Mouse (Mus musculus) lung, postnatal 25 days (tissue): ENCODE measurements around the gene Spen.
"Not testable (repeated sequence)": the region's sequence is repeated elsewhere in the genome, so short reads cannot be mapped to it uniquely, and the experiment has no call there.

Source experiments
- DNase-seq: peaks from one replicate; pipeline ENCODE4 v3.0.0; 2022; ENCODE audit warnings: low spot score

Gene Spen

DNA sequence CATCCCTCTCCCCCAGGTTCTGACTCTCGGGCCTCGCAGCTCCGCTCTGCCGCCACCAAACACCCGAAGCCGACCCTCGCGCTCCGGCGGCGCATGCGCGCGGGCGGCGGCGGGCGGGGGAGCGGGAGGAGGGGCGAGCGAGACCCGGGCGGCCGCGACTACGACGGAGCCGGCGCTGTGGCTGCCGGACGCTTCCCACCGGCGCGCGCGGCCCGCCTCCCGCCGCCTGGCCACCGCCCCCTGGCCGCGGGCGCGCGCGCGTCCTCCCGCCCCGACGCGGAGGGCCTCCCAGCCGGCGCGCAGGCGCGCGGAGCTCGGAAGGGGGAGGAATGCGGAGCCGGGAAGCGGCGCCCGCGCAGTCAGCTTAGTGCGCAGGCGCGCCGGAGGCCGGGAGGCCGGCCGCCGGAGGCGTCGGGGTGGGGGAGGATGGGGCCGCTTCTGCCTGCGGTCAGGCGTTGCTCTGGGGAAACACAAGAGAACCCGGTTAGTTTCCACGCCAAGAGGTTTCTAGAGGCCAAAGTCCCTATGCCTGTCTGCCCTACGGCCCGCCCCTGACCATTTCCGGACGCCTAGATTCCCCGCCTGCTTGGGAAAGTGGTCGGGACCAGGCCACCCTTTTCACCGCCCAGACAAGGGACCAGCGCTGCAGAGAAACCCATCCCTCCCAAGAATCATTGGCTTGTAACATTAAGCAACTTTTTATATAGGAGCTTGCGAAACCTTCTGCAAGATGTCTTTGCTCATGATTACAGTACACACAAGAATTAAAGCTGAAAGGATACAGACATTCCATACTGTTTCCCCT, at the start of gene Spen:
Gene Spen (minus strand): TSS at position 190 of the 805 bp plus-strand sequence.
- peak; percentile 94 for DNase-seq

DNA sequence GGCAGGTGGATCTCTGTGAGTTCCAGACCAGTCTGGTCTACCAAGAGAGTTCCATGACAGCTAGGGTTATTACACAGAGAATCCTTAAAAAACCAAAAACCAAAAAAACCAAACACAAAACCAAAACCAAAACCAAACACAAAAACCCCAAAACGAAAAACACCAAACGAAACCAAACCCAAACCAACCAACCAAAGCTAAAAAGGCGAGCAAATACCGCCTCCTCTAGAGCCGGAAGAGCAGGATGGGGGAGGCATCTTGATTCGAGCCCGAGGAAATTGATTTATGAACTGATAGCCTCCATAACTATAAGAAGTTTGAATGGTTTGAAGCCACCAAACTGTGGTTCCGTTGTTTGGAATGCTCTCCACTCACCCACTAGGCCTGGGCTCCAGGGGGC, 45.5 kb upstream of the Spen start:
- DNase-seq: no peak

DNA sequence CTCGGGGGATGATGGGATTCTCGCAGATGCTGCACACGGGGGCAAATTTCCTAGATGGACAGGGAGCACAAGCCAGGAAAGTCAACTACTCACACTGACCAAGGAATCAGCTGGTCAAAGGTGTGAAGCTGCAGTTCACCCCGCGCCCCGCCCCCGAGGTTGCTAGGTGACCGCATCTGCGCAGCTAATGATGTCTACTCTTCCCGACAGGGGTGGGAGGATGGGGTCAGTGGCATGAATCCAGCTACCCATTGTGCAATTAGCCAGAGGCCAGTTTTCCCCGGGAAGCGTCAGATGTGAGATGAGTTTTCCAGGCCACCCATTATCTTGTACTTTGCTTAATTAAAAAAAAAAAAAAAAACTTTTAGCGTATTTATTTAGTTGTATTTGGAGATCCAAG, 42.7 kb upstream of the Spen start:
- DNase-seq: no peak

DNA sequence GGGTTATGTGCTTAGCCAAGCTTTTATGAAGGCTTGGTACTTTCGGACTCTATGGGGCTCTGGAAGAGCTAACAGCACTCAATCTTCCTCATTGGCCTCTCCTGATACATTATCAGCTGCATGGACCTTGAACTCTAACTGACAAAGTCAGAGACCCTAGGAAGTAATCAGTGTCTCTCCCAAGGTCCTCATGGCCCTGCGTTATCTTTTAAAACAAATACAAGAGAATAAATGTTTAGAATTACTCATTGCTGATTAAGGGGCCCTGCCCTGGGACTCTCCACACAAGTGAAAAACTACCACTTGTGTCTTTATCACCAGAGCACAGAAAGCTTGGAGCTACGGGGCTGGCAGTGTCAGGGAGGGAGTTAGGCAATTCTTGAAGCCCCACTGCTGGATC, 40.4 kb upstream of the Spen start:
- no peak for DNase-seq

DNA sequence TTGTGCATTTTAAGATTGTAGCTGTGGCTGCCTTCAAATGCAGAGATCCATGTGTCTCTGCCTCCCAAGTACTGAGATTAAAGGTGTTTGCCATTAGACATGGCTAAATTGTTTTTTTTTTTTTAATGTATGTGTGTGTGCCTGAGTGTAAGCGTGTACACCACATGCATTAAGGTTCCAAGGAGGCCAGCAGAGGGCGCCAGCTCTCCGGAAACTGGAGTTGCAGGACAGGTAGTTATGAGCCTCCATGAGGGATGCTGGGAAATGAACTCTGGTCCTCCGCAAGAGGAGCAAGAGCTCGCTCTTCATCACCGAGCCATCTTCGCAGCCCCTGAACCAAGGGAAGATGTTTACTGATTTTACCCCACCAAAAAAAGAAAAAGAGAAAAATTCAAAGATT, 38.5 kb upstream of the Spen start:
- no peak for DNase-seq

DNA sequence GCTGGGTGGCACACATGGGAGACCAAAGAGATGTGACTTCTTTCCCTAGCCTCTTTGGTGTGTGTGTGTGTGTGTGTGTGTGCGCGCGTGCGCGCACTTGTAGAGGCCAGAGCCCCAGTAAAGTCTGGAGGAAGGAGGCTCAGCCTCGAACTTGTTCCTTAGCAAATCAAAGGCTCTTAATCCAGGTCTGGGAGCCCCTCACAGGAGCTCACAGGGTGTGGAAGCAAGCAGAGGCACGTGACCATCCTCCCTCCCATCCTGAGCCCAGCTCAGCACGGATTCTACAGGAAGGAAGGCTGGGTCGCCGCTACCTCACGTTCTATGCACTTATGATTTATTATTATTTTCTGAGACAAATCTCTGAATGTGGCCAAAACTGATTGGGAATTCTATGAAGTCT, 38.0 kb upstream of the Spen start:
- no peak for DNase-seq

DNA sequence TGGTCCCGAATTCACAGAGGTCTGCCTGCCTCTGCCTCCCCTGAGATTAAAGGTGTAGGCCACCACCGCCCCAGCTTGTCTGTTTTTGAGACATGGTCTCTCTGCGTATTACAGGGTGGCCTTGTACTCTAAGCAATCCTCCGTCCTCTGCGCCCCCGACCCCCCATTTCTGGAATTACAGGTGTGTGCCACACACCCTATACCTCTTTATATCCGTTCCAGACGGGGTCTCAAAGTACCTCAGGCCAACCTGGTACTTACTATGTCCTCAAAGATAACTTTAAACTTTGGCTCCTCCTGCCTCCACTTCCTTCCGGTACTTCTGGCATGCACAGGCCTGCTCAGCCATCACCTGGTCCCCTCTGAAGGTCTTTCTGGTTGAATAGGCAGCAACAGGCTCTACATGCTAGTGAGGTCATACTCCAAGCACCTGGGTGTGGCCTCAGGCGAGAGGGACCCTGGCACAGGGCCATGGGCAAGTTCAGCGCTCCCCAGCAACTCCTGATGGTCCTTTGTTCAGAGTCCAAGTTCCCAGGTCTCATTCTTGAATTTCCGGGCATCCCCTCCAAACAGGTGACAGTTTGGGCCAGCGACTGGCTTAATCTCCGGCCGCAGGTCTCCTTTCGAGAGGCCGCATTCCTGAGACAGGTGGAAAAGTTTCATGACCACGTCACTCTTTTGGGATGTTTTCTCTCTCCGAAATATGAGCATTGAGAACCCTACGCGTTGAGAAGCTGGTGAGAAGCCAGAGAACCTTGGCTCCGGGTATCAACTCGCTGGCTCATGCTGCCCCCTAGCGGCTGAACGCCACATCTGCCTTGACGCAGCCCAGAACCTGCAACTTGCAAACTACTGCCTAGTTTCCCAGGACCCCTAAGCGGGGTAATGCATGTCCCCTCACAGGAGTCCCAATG, 36.6 kb upstream of the Spen start:
- DNase-seq: peak; percentile 90

DNA sequence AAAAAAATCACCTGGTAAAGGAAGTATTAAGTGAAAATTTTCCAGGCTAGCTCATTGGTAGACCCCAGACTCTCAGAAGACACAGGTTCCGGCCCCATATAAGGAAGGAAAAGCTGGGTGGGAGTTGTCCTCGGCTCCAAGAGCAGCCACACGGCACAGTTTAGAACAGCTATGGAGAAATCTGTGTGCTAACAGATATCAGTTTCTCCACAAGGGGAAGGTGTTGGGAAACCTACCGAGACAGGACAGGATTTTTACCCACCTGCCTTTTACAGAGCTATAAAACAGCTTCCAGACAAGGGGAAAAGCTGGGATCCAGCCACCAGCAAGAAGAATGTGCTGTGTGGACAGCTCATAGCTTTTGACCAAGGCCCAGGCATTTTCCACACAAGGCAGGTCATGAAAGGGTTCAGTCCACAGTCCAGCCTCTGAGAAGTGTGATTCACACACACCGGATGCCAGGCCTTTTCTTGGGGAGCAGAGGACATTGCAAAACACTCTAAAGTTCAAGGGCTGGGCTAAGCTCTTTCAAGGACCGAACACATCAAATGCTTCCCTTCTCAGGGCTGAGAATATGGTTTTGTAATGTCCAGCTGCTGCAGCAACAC, 35.1 kb upstream of the Spen start:
- DNase-seq: peak; percentile 86

DNA sequence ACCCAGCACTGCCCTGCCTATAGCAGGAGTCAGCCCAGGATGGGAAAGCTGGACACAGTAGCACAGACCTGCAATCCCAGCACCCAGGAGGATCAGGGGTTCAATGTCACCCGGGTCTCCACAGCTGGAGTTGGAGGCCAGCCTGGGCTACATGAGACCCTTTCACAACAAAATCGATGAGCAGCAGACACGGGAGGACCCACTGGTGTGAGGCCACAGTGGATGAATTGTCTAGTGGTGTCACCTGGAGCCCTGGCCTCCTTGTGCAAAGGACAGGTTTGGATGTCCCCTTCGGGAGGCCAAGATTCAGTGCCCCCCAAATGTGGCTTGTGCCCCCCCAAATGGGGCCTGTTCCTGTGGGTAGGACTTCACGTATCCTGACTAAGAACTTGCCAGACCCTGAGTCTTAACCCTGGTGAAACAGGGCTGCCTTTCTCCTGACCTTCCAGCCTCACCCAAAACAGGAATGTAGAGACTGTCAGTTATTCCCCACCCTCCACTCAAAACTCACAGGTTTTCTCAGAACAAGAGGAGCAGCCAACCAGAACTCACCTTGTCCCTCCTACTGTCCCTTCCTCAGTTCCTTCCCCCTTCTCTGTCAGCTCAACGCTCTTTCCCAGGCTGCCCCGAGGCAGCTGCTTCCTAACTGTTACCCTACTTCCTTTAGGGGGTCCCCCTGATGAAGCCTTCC, 34.4 kb upstream of the Spen start:
- peak; percentile 67 for DNase-seq

DNA sequence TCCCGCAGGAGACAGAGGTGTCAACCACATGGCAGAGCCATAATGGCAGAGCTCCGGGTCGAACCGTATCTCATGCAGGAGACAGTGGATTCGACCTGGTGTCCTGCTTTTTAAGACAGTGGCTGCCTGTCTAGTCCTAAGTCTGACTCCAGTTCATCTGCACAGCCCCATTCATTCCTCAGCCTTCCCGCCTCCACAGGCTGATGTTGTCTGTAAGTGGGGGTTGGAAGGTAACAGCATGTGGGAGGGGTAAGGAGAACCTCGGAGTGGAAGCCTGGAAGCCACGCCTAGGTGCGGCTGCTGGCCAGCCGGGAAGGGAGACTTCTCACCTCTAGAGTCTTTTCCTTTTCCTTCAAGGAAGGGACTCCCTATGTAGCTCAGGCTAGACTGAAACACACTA, 33.5 kb upstream of the Spen start:
- peak; percentile 69 for DNase-seq

DNA sequence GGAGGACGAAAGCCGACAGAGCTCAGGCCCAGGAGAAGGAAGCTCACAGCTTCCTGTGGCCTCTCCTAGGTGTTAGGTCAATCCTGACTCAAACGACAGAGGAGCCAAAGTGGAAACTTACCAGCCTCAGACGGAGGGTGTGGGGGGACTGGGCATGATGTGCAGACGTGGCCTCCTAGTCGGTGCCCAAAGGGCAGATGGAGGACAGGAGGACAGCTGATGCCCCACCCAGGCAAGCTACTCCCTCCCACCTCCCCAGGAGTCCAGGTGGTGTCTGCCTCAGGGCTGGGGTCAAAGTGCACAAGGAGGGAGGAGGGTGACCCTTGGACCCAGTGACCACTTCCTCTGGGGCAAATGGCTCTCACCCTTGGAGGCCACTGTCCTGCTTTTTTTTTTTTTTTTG, 32.9 kb upstream of the Spen start:
- DNase-seq: no peak

DNA sequence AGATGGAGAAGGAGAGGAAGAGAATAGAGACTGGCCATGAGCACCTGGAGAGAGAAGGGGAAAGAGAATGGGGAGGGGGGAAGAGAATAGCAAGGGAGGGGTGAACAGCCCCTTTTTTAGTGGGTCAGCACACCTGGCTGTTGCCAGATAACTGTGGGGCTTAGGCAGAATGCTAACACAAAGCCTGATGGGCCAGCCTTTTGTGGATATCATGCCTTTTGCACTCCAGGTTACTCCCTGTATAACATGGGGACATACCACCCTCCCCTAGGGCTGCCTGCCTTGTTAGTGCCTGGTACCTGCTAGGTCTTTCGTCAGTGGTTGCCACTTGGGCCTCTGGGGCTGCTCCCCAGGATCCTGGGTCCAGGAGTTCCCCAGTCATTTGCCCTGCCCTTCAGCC, 32.4 kb upstream of the Spen start:
- DNase-seq: no peak

DNA sequence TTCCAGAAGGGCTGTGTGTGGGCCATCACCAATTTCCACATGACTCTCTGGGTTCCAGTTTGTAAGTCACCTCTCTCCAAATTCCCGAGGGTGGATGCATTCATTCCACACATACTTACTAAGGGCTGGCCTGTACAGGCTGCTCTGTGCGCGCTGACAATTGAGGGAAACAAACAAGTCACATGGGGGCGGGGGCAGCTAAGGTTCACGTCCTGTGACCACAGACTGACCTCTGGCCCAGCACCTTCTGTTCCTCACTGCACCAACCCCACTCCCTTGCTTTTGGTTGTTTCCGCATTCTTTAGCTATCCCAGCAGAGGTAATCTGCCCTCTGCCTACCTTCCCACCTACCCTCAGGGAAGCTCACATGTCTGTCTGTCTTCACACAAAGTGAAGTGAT, 31.6 kb upstream of the Spen start:
- DNase-seq: peak; percentile 83

DNA sequence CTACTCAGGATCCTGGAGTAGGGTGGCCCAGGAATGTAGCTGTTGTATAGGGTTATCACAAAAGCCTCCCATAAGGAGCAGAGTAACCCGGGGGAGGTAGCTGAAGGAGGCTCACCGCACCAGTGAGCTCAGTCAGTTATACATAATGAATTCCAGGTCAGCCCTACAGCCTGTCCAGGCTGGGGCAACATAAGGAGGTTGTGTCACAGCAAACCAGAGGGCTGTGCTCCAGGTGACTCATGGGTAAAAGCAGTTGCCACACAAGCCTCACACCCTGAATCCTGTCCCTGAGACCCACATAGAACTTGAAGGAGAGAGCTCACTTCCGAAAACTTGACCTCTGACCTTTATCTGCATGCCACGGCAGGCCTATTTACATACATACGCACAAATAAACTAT, 30.6 kb upstream of the Spen start:
- DNase-seq: no peak

DNA sequence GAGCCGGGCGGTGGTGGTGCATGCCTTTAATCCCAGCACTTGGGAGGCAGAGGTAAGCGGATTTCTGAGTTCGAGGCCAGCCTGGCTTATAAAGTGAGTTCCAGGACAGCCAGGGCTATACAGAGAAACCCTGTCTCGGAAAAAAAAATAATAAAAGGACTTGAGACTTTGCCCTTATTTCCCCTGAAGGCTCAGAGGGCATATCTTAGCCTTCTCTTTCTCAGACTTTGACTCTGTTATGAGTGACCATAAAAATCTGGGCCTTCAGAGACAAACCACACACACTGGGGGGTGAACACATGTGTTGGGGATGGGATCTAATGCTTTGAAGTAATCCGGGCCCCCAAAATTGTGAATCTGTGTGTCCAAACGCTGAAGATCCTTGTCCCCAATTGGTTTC, 28.8 kb upstream of the Spen start:
- DNase-seq: not testable (repeated sequence)

DNA sequence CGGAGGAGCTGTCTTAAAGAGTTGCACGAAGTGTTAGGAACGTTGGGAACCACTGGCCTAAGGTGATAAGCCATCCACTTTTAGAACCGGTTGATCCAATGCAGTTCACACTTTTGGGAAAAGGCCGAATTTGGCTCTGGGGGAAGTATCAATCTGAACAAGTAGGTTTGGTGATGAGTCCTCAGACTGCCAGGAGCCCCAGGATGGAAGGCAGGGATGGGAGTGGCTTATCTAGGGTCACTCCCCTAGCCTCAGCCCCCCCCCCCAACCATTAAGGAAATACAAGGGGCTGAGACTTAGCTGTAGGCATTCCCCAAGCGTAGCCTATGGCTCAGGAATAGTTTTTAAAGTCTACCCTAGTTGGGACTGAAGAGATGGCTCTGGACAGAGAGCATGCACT, 27.8 kb upstream of the Spen start:
- DNase-seq: no peak

DNA sequence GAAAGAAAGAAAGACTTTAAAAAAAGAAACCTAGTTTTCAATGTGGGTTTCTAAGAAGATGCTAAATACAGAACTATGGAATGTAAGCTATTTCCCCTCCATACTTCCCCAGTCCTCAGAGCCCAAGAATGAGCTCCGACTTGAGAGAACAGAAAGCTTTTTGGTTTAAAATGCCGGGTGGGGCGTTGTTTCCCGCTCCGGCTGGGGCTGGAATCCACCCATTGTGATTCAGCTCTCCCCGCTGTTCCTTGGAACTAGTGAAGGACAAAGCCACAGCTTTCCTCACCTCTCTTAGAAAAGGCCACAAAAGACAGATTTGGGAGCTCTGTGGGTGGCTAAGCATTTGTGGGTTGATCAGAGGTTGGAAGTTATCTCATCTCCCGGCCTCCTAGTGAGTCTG, 26.9 kb upstream of the Spen start:
- DNase-seq: no peak

DNA sequence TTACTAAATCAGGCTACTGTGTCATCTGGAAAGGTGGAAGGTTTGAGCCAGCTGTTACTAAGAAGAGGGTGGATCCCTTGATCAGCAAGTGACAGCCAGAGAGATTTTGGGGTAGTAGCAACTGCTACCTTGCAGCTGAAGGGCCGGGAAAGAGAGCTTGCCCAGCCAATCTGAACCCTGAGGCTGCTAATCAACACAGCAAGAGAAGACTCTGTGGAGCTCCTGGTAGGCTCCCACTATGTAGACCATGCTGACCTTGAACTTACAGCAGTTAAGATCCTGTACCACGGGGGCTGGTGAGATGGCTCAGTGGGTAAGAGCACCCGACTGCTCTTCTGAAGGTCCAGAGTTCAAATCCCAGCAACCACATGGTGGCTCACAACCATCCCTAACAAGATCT, 26.3 kb upstream of the Spen start:
- no peak for DNase-seq

DNA sequence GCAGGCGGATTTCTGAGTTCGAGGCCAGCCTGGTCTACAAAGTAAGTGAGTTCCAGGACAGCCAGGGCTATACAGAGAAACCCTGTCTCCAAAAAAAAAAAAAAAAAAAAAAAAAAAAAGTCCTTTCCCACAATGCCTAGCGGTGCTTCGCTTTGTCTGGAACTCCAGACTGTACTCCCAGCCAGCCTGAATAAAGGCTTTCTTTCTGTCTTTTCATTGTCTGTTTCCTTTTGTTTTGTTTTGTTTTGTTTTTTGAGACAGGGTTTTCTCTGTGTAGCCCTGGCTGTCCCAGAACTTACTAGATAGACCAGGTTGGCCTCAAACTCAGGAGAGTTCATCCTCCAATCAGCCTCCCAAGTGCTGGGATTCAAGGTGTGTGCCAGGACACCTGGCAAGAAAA, 25.8 kb upstream of the Spen start:
- DNase-seq: no peak

DNA sequence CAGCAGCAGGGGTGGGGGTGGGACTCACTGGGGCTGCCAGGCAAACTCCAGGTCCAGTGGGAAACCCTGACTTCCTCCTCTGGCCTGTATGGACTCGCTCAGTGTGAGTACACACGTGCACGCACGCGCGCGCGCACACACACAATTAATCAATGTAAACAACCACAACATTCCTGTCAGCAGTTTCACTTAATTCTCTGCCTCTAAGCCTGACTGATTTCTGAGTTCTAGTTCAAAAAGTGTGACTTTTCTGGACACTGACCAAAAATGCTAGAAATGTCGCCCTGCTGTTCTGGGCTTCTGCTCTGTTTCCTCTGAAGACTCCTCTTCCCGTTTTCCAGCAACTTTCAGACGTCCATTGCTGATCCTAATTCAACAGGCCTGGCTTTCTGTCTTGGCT, 23.9 kb upstream of the Spen start:
- no peak for DNase-seq

DNA sequence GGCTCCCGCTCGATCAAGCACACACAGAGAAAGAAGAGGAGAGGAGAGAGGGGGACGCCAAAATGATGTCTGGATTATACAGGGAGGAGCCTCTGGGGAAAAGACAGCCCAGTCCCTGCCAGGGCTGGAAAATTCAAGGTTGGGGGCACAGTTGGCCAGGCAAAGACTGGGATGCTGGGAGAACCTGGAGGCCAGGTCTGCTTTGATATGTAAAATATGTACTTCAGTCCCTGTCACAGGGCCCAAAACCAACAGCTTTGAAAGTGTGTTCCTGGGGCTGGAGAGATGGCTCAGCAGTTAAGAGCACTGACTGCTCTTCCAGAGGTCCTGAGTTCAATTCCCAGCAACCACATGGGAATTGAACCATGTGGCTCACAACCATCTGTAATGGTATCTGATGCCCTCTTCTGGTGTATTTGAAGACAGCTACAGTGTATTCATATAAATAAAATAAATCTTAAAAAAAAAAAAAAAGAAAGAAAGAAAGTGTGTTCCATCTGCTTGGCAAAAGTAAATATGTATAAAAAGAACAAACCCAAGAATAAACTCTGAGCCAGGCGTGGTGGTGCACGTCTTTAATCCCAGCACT, 23.0 kb upstream of the Spen start:
- DNase-seq: not testable (repeated sequence)

DNA sequence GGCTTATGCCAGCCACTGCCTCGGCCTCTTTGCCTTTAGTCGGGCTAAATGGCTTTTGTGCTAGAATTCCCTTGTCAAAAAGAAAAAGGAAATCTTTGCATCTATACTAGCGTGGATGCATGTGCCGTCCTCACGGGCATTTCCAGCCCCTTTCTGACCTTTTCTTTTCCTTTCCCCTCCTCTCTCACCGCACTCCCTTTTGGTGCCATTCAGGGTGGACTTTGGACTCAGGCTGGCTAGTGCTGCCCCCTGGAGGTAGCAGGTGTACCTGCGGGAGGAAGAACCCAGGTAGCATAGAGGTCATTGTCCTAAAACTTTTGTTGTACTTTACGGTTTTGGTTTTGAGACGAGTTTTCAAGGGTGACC, 21.5 kb upstream of the Spen start:
- peak; percentile 89 for DNase-seq
